Mouse (Mus musculus) myocyte (in vitro differentiated cells): ENCODE data around the gene Olfr370.
A peak's percentile ranks its signal among the peaks of the same experiment; 100 is the strongest.

Experiments
- E2F4 ChIP-seq: IDR thresholded peaks from one replicate; pipeline ENCODE4 v1.6.1; 2011; ENCODE audit warnings: mild to moderate bottlenecking, control low read depth, moderate library complexity; ENCODE audit not compliant: insufficient read depth
- POLR2A ChIP-seq: IDR thresholded peaks from one replicate; pipeline ENCODE4 v1.6.1; 2011; ENCODE audit warnings: low read depth, mild to moderate bottlenecking, control low read depth, moderate library complexity; ENCODE audit not compliant: insufficient read length
- POLR2AphosphoS2 ChIP-seq: IDR thresholded peaks from one replicate; pipeline ENCODE4 v1.6.1; 2011; ENCODE audit warnings: low read depth, control low read depth; ENCODE audit not compliant: insufficient read length
- USF1 ChIP-seq: IDR thresholded peaks from one replicate; pipeline ENCODE4 v1.6.1; 2011; ENCODE audit warnings: low read depth, mild to moderate bottlenecking, control low read depth, moderate library complexity

DNA sequence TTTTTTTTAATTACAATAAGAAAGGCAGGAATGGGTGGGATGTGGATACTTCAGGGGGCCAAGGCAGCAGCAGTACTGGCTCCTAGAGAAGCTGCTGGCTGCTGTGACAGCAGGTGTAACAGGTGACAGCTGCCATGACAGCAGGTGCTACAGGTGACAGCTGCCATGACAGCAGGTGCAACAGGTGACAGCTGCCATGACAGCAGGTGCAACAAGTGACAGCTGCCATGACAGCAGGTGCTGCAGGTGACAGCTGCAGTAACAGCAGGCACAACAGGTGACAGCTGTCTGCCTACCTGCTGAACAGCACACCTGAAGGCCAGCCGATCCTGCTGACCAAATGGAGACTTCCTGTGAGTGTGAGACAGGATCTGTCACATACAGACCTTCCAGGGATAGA is 49.2 kb downstream of the Olfr370 start:
- TF ChIP-seq POLR2A = peak; percentile 32
- no peak for TF ChIP-seq E2F4
- peak; percentile 78 for TF ChIP-seq POLR2AphosphoS2
- no peak for TF ChIP-seq USF1
